Mouse (Mus musculus) liver, embryonic 14.5 days (tissue): ENCODE results near the gene Ncl.

Experiments
- CTCF ChIP-seq: IDR thresholded peaks from 2 replicates; pipeline ENCODE4 v1.5.1; 2016; ENCODE audit warnings: antibody characterized with exemption, low read depth, control low read depth
- EP300 ChIP-seq: IDR thresholded peaks from 2 replicates; pipeline ENCODE4 v1.6.1; 2016; ENCODE audit warnings: antibody characterized with exemption, low read depth

DNA sequence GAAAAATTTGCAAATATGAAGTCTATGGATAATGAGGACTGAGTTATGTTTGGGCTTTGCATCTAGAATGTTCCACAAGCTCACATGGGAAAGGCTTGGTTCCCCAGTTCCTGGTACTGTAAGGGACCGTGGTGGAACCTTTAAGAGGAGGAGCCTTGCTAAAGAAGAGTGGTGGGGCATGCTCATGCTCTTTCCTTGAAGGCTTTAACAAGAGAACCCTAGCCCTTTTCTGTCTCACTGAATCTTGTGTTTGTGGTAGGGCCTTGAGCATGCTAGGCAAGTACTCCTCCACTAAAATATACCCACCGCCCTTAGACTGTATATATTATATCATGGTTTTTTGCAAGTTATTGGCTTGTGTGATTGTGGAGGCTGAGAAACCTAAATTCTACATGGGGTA is 16.8 kb downstream of the Ncl start:
- TF ChIP-seq EP300, result no peak
- no peak for TF ChIP-seq CTCF
